Mouse (Mus musculus): ENCODE data around the gene Rflnb. TPM values are rescaled to one million over a fixed set of nuclear protein-coding genes. Genes with fewer than 3 reads are reported as not detected.

Rflnb gene
- total and polyA plus RNA-seq, 2 experiments from 2014 or later: 16.4 to 24.1 TPM

DNA sequence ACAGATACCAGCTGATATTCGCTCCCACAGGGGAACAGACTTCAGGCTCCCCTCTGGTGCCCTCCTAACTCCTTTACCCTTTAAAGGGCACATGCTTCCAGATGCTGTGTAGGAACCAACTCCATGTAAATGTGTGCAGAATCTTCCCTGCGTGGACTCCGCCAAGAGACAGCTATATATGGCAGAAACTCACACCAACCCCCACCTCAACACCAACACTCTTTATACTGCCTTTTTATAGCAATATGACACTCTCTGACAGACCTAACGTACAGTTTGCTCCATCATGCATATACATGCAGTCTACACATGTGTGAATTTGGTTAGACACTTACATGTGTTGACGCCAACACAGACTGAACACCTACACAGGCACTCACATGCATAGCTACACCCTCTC, 26.9 kb downstream of the Rflnb start:
- 71% methylated on average over 5 of the region's 5 CpGs for WGBS
- H3K4me3 ChIP-seq (ENCODE audit: low read depth, low read length): no peak overlapping the region
- H3K27me3 ChIP-seq (ENCODE audit: control insufficient read depth, insufficient read depth, low read length): peaks cover 10% of the 10 kb centered on the region
- TF ChIP-seq CTCF (IDR thresholded peaks at IDR 0.05; ENCODE audit: low read depth) (no peak), EP300 (IDR thresholded peaks at IDR 0.05; ENCODE audit: low read depth) (no peak)
- ATAC-seq (ENCODE audit: insufficient read depth, low read depth): no peak
- H3K27ac ChIP-seq (ENCODE audit: low read depth): no peak overlapping the region
- H3K4me1 ChIP-seq (ENCODE audit: control insufficient read depth, insufficient read depth): 0 out of 2 replicates have a peak, but pooled peaks cover 4% of the 10 kb centered on the region
- H3K4me2 ChIP-seq (ENCODE audit: low read depth, low read length): no peak overlapping the region
- no peak overlapping the region for H3K9ac ChIP-seq (replicated peaks; ENCODE audit: low read depth, low read length)
- H3K36me3 ChIP-seq (replicated peaks; ENCODE audit: control insufficient read depth, insufficient read depth, low read length): no peaks in the 10 kb centered on the region
- DNase-seq (ENCODE audit: low spot score): no peak
- H3K9me3 ChIP-seq (replicated peaks; ENCODE audit: control insufficient read depth, low read length): no peaks in the 10 kb centered on the region

DNA sequence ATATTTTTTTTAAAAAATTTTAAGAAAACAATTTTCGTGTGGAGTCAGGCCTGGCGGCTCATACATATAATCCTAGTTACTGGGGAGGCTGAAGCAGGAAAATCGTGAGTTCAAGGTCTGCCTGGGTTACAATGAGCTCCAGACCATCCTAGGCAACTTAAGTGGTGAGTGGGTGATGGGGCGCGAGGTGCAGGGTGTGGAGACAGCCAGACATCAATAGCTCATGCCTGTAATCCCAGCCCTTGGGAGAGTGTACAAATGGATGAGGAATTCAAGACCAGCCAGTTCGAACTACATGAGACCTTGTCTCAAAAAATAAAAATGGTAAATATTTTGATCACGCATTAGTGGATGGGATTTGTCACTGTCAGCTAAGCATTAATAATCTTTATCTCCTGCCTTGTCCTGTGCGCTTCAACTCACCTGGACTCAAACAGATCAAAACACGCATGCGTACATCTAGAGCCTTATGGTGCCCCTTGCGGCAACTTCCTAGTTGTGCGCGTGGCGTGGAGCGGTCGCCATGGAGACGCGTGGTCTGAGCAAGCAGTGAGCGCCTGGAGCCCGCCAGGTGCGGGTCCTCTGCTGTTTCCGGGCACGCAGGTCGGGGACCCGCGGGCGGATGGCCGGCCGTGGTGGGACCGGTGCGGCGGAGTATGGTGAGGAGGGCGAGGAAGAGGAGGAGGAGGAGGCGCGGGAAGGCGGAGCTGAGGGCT, 28.0 kb downstream of the Rflnb start, which contains the start of gene 1700016K19Rik:
Gene 1700016K19Rik, plus strand, starts transcription at position 473 of the 716 bp plus-strand sequence.
- Histone ChIP-seq H3K4me2 (ENCODE audit: low read depth, low read length) (peak within 1 kb of the TSS; percentile 83), H3K27ac (ENCODE audit: low read depth) (no peak within 1 kb of the TSS)
- ATAC-seq (ENCODE audit: insufficient read depth, low read depth): peak; percentile 84

DNA sequence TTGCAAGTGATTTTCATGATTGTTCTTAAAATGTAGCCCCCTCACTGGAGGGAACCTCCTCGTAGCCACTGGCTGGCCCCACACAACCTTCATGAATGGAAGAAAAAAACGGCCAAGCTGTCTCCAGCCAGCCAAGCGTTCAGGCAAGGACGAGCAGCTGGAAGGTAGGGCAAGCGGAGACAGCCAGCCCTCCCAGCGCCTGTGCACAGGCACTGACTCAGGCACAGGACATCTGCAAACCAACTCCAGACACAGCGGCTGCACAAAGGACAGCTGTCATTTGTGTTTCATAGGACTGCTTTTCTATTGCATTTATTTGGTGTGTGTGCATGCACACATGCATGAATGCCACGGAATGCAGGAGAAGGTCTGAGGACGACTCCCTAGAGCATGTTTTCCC, 33.2 kb downstream of the Rflnb start:
- WGBS: 53% methylated on average over 9 of the region's 9 CpGs
- Histone ChIP-seq H3K4me1 (ENCODE audit: control insufficient read depth, insufficient read depth) (0 out of 2 replicates have a peak, but pooled peaks cover under 1% of the 10 kb centered on the region), H3K4me3 (ENCODE audit: low read depth, low read length) (no peak overlapping the region), H3K9me3 (replicated peaks; ENCODE audit: control insufficient read depth, low read length) (no peaks in the 10 kb centered on the region), H3K27ac (ENCODE audit: low read depth) (no peak overlapping the region), H3K36me3 (replicated peaks; ENCODE audit: control insufficient read depth, insufficient read depth, low read length) (no peaks in the 10 kb centered on the region), H3K9ac (replicated peaks; ENCODE audit: low read depth, low read length) (no peak overlapping the region), H3K27me3 (ENCODE audit: control insufficient read depth, insufficient read depth, low read length) (no peaks in the 10 kb centered on the region), H3K4me2 (ENCODE audit: low read depth, low read length) (no peak overlapping the region)
- ATAC-seq (ENCODE audit: insufficient read depth, low read depth): no peak
- no peak for DNase-seq (ENCODE audit: low spot score)
- TF ChIP-seq EP300 (IDR thresholded peaks at IDR 0.05; ENCODE audit: low read depth) (no peak), CTCF (IDR thresholded peaks at IDR 0.05; ENCODE audit: low read depth) (no peak)

More for the DNA sequence above, 28.0 kb downstream of the Rflnb start, which contains the start of gene 1700016K19Rik:
- Histone ChIP-seq H3K27me3 (ENCODE audit: control insufficient read depth, insufficient read depth, low read length) (peaks cover 10% of the 10 kb centered on the region), H3K36me3 (replicated peaks; ENCODE audit: control insufficient read depth, insufficient read depth, low read length) (no peaks in the 10 kb centered on the region), H3K9me3 (replicated peaks; ENCODE audit: control insufficient read depth, low read length) (no peaks in the 10 kb centered on the region), H3K4me3 (ENCODE audit: low read depth, low read length) (peak within 1 kb of the TSS; percentile 59), H3K9ac (replicated peaks; ENCODE audit: low read depth, low read length) (no peak within 1 kb of the TSS), H3K4me1 (ENCODE audit: control insufficient read depth, insufficient read depth) (0 out of 2 replicates have a peak, but pooled peaks cover 4% of the 10 kb centered on the region)
- TF ChIP-seq CTCF (IDR thresholded peaks at IDR 0.05; ENCODE audit: low read depth) (peak; percentile 58), EP300 (IDR thresholded peaks at IDR 0.05; ENCODE audit: low read depth) (no peak)
- 12% methylated on average over 35 of the region's 36 CpGs for WGBS
- peak; percentile 62 for DNase-seq (ENCODE audit: low spot score)

DNA sequence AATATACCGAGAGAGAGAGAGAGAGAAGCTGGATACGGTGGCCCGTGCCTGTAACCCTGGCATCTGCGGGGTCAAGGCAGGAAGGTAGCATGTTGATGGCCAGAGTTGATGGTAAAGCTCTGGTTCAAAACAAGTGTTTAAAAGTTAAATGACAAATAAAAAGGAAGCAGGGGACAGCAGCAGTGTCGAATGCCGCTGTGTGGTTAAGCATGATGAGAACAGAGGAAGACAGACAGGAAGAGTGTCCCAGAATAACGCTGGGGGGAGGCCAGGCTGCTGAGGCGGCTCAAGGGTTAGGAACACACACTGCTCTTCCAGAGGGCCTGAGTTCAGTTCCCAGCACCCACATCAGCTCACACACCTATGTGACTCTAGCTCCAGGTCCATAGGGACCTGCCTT, 35.1 kb downstream of the Rflnb start:
- ATAC-seq (ENCODE audit: insufficient read depth, low read depth) (no peak), DNase-seq (ENCODE audit: low spot score) (no peak)
- no peak overlapping the region for H3K4me2 ChIP-seq (ENCODE audit: low read depth, low read length)
- H3K27me3 ChIP-seq (ENCODE audit: control insufficient read depth, insufficient read depth, low read length): no peaks in the 10 kb centered on the region
- H3K4me1 ChIP-seq (ENCODE audit: control insufficient read depth, insufficient read depth): no peaks in the 10 kb centered on the region
- no peak overlapping the region for H3K4me3 ChIP-seq (ENCODE audit: low read depth, low read length)
- no peak overlapping the region for H3K27ac ChIP-seq (ENCODE audit: low read depth)
- TF ChIP-seq CTCF (IDR thresholded peaks at IDR 0.05; ENCODE audit: low read depth): no peak
- TF ChIP-seq EP300 (IDR thresholded peaks at IDR 0.05; ENCODE audit: low read depth): no peak
- H3K9ac ChIP-seq (replicated peaks; ENCODE audit: low read depth, low read length): no peak overlapping the region
- H3K36me3 ChIP-seq (replicated peaks; ENCODE audit: control insufficient read depth, insufficient read depth, low read length): no peaks in the 10 kb centered on the region
- no peaks in the 10 kb centered on the region for H3K9me3 ChIP-seq (replicated peaks; ENCODE audit: control insufficient read depth, low read length)
- WGBS: 70% methylated on average over 8 of the region's 8 CpGs

DNA sequence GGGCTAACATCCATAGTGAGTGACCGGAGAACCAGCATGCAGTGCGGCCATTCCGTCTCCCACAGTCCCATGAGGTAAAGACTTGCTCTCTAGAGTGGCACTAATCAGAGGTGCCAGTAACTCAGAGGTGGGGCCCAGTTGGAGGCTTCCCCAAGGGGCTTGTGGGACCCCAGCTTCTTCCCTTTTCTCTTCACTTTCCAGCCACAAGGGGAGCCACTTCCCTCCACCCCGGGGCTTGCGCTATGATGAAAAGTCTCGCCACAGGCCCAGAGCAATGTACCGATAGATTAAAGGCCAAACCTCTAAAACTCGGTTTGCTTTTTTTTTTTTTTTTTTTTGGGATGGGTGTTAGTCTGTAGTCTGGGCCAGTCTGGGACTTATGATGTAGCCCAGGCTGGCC, 35.7 kb downstream of the Rflnb start:
- Histone ChIP-seq H3K9me3 (replicated peaks; ENCODE audit: control insufficient read depth, low read length) (no peaks in the 10 kb centered on the region), H3K27me3 (ENCODE audit: control insufficient read depth, insufficient read depth, low read length) (no peaks in the 10 kb centered on the region), H3K36me3 (replicated peaks; ENCODE audit: control insufficient read depth, insufficient read depth, low read length) (no peaks in the 10 kb centered on the region), H3K27ac (ENCODE audit: low read depth) (no peak overlapping the region), H3K4me3 (ENCODE audit: low read depth, low read length) (no peak overlapping the region), H3K9ac (replicated peaks; ENCODE audit: low read depth, low read length) (no peak overlapping the region), H3K4me1 (ENCODE audit: control insufficient read depth, insufficient read depth) (no peaks in the 10 kb centered on the region), H3K4me2 (ENCODE audit: low read depth, low read length) (no peak overlapping the region)
- ATAC-seq (ENCODE audit: insufficient read depth, low read depth): no peak
- WGBS: 81% methylated on average over 8 of the region's 8 CpGs
- TF ChIP-seq CTCF (IDR thresholded peaks at IDR 0.05; ENCODE audit: low read depth) (no peak), EP300 (IDR thresholded peaks at IDR 0.05; ENCODE audit: low read depth) (no peak)
- no peak for DNase-seq (ENCODE audit: low spot score)
